Mouse (Mus musculus) midbrain, embryonic 16.5 days (tissue): Measurements from ENCODE around the gene Abcb1b. TPM values are rescaled to one million over a fixed set of nuclear protein-coding genes. Genes with fewer than 3 reads are reported as not detected.

Source experiments
- ATAC-seq: fragments of 200-750 bp; cut with Nextera tagmentation; 2 replicates; pipeline ENCODE4 v1.8.0; 2017; ENCODE audit warnings: moderate TSS enrichment
- H3K27ac ChIP-seq: fragments of 300-500 bp; sonication (generic); 2 replicates; pipeline ENCODE4 v1.5.1; 2014; ENCODE audit warnings: mild to moderate bottlenecking, low read length, mixed read lengths
- H3K27me3 ChIP-seq: fragments of 300-500 bp; sonication (generic); 2 replicates; pipeline ENCODE4 v1.6.1; 2014; ENCODE audit warnings: low read depth, low read length, mixed read lengths; ENCODE audit not compliant: control insufficient read depth, insufficient read depth
- H3K36me3 ChIP-seq: fragments of 300-500 bp; sonication (generic); 2 replicates; pipeline ENCODE4 v1.6.1; 2014; ENCODE audit warnings: mild to moderate bottlenecking, low read length, moderate library complexity, mixed read lengths; ENCODE audit not compliant: control insufficient read depth, insufficient read depth
- H3K4me1 ChIP-seq: fragments of 300-500 bp; sonication (generic); 2 replicates; pipeline ENCODE4 v1.6.1; 2014; ENCODE audit warnings: mild to moderate bottlenecking, low read length, mixed read lengths; ENCODE audit not compliant: control insufficient read depth, insufficient read depth
- H3K4me2 ChIP-seq: fragments of 300-500 bp; sonication (generic); 2 replicates; pipeline ENCODE4 v1.6.1; 2014; ENCODE audit warnings: mild to moderate bottlenecking, low read length, mixed read lengths
- H3K4me3 ChIP-seq: fragments of 300-500 bp; sonication (generic); 2 replicates; pipeline ENCODE4 v1.5.1; 2014; ENCODE audit warnings: low read depth, mild to moderate bottlenecking, low read length, moderate library complexity, mixed read lengths
- H3K9ac ChIP-seq: fragments of 300-500 bp; sonication (generic); 2 replicates; pipeline ENCODE4 v1.6.1; 2014; ENCODE audit warnings: low read depth, low read length, mixed read lengths
- H3K9me3 ChIP-seq: fragments of 300-500 bp; sonication (generic); replicated peaks from 2 replicates; pipeline ENCODE4 v1.6.1; 2014; ENCODE audit warnings: mild to moderate bottlenecking, low read length, mixed read lengths; ENCODE audit not compliant: control insufficient read depth, poor library complexity, severe bottlenecking
- WGBS: fragments of 180-500 bp; shearing (Covaris S2); extraction: QIAGEN DNeasy Blood & Tissue Kit; methylation state at CpG from one replicate; pipeline ENCODE4 v1.1.7; 2014; 5-methylcytosine and 5-hydroxymethylcytosine counted together
- polyA plus RNA-seq: library from polyadenylated mRNA; unstranded; fragments of >200 nt; fragmentation: Nextera tagmentation; extraction: Ambion mirVana; gene quantifications from 2 replicates; pipeline ENCODE4 v1.2.1, GENCODE M21; 2015

Gene Abcb1b
- polyA plus RNA-seq = 0.78 and 0.97 TPM in 2 replicates

DNA sequence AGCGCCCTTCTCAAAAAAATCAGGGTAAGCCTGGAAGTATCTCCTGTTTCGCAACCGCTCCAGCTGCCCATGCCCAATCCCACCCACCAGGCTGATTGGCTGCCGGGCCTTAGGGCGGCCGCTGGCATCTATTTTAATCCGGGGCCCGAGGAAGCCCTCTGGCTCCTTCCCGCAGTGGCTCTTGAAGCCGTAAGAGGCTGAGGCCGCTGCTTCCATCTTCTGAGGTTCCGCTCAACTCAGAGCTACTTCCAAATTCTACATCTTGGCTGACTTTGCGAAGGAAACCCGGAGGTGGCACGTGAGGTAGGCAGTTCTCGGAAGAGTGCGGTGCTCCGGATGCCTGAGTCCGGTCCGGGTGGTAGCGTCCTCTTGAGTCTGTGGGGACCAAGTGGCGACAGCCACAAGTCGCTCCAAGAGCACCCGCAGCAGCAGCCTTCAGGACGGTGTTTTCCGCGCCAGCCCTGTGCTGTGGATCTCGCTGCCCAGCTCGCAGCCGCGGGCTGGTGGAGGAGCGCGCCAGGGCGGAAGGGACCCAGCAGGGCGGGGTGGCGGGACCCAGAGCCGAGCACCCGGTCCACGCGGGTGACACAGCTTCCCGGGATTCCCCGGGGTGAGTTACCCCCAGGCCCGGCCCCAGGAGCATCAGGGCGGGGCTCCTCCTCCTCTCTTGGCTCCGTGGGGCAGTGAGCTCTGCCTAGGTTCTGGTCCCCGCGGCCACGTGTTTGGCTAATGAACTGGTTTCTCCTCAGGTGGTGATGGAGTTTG, at the start of gene Abcb1b:
Gene Abcb1b, plus strand, starts transcription at position 161 of the 765 bp plus-strand sequence.
- under 1% methylated on average over 48 of the region's 48 CpGs for WGBS
- Histone ChIP-seq H3K4me3 (peak within 1 kb of the TSS; percentile 57), H3K4me1 (no peaks in the 10 kb centered on the region), H3K27ac (no peak within 1 kb of the TSS), H3K36me3 (no peaks in the 10 kb centered on the region), H3K9ac (peak within 1 kb of the TSS; percentile 63), H3K4me2 (peak within 1 kb of the TSS; percentile 93), H3K9me3 (no peaks in the 10 kb centered on the region), H3K27me3 (no peaks in the 10 kb centered on the region)
- ATAC-seq = peak; percentile 96

- H3K27me3 ChIP-seq = no peaks in the 10 kb centered on the region
- 67% methylated on average over 3 of the region's 3 CpGs for WGBS
- H3K9me3 ChIP-seq = no peaks in the 10 kb centered on the region
- no peaks in the 10 kb centered on the region for H3K36me3 ChIP-seq
- ATAC-seq = no peak
- H3K9ac ChIP-seq = no peak overlapping the region
- H3K27ac ChIP-seq = no peak overlapping the region
- no peak overlapping the region for H3K4me3 ChIP-seq
- H3K4me2 ChIP-seq = no peak overlapping the region
- H3K4me1 ChIP-seq = no peaks in the 10 kb centered on the region
Measured at GRCm38 (mm10) chr5:8772866-8773265, 25.1 kb upstream of the Abcb1b start.

DNA sequence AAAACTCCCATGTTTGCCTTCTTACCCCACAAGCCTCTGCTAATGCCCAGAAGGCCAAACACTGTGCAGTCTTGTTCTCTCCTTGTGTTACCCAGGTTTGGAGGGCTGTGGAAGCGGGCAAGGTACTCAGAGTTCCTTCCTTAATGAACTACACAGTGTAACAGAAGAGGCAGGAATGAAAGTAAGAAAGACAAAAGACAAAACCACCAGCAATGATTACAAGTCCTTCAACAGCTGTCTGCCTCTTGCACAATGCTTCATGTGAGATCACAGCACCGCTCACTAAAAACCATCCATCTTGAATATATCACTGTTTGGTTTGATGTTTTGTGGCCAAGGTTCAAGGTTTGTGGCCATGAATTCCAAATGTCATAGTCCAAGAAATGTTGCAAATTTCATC, 19.6 kb upstream of the Abcb1b start:
- no peaks in the 10 kb centered on the region for H3K4me1 ChIP-seq
- no peak overlapping the region for H3K4me3 ChIP-seq
- no peak overlapping the region for H3K4me2 ChIP-seq
- no peak overlapping the region for H3K27ac ChIP-seq
- ATAC-seq = no peak
- no peak overlapping the region for H3K9ac ChIP-seq
- H3K9me3 ChIP-seq = no peaks in the 10 kb centered on the region
- WGBS = 83% methylated on average over 2 of the region's 2 CpGs
- H3K27me3 ChIP-seq = no peaks in the 10 kb centered on the region
- no peaks in the 10 kb centered on the region for H3K36me3 ChIP-seq

DNA sequence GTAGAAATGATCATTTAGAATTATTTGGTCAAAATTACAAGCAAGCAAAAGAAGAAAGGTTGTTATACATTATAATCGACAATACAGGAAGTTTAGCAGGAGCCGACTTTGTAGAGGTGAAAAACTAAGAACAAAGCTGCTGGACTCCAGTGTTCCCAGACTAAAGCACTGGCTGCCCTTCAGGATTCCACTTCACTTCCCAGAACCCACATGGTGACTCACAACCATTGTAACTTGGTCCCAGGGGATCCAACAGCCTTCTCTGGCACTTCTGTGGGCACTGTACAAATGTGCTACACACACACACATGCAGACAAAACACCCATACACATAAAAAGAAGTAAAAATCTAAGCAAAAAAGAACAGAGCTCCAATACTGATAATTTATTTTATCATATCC, 19.2 kb upstream of the Abcb1b start:
- ATAC-seq = no peak
- Histone ChIP-seq H3K4me3 (no peak overlapping the region), H3K9ac (no peak overlapping the region)

DNA sequence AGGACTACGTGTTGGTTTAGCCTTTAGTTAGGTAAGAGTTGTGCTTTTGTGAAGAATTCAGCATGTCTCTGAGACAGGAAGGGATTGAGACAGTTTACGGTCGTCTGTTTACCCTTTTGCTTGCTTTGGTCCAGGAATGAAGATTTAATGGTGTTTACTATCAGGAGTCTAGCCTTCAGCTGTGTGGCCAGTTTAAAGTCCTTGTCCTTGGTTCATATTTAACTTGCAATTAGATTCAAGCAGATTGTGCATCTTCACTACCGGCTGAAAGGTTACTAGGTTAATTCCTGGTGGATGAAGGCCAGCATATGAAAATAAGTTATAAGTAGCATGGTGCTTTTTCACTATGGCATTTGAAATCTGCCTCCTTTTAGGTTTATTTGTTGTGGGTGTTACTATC, 5.7 kb upstream of the Abcb1b start:
- H3K4me3 ChIP-seq = no peak overlapping the region
- no peak overlapping the region for H3K9ac ChIP-seq
- H3K27me3 ChIP-seq = no peaks in the 10 kb centered on the region
- H3K9me3 ChIP-seq = no peaks in the 10 kb centered on the region
- H3K27ac ChIP-seq = no peak overlapping the region
- no peaks in the 10 kb centered on the region for H3K4me1 ChIP-seq
- 85% methylated on average over 4 of the region's 4 CpGs for WGBS
- ATAC-seq = no peak
- no peak overlapping the region for H3K4me2 ChIP-seq
- no peaks in the 10 kb centered on the region for H3K36me3 ChIP-seq

More for the DNA sequence above, 19.2 kb upstream of the Abcb1b start:
- Histone ChIP-seq H3K27ac (no peak overlapping the region), H3K4me2 (no peak overlapping the region), H3K36me3 (no peaks in the 10 kb centered on the region), H3K9me3 (no peaks in the 10 kb centered on the region), H3K27me3 (no peaks in the 10 kb centered on the region), H3K4me1 (no peaks in the 10 kb centered on the region)
- 81% methylated on average over 2 of the region's 2 CpGs for WGBS

DNA sequence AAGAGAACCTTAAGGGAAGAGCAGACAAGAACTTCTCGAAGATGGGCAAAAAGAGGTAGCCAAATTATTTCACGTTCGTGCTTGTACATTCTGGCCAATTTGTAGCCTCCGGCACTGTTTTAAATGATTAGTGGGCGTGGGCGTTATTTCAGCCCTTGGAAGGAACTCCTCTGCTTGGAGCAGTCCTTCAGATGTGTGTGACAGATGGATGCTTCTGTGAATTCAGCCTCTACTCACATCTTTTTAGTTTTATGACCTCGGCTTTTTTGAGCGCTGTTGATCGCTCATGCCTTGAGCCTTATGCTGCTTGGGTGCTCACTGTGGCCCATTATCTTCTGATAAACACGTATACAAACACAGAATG, 787 bp downstream of the Abcb1b start:
- 0 out of 2 replicates have a peak, but pooled peaks have one; percentile 13 for ATAC-seq
- no peak overlapping the region for H3K27ac ChIP-seq
- H3K36me3 ChIP-seq = no peaks in the 10 kb centered on the region
- H3K9ac ChIP-seq = peak overlapping the region; percentile 63
- no peaks in the 10 kb centered on the region for H3K4me1 ChIP-seq
- peak overlapping the region; percentile 57 for H3K4me3 ChIP-seq
- H3K4me2 ChIP-seq = peak overlapping the region; percentile 93
- no peaks in the 10 kb centered on the region for H3K27me3 ChIP-seq
- 26% methylated on average over 10 of the region's 10 CpGs for WGBS
- H3K9me3 ChIP-seq = no peaks in the 10 kb centered on the region

DNA sequence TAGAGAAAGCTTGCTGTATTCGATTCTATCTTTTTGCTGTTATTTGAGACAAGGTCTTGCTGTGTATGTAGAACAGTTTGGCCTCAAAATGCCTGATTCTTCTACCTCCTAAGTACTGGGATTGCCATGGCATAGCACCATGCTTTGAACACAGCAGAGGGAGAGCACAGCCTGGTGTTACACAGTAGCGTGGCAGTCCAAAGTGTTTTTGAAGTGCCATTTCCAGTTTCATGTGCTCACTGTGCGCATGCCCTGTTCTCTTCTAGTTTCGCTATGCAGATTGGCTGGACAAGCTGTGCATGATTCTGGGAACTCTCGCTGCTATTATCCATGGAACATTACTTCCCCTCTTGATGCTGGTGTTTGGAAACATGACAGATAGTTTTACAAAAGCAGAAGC, 7.8 kb downstream of the Abcb1b start:
- Histone ChIP-seq H3K36me3 (no peaks in the 10 kb centered on the region), H3K27me3 (no peaks in the 10 kb centered on the region), H3K9ac (no peak overlapping the region), H3K27ac (no peak overlapping the region), H3K4me2 (no peak overlapping the region), H3K4me3 (no peak overlapping the region), H3K9me3 (no peaks in the 10 kb centered on the region), H3K4me1 (no peaks in the 10 kb centered on the region)
- no peak for ATAC-seq
- WGBS = 83% methylated on average over 5 of the region's 5 CpGs

DNA sequence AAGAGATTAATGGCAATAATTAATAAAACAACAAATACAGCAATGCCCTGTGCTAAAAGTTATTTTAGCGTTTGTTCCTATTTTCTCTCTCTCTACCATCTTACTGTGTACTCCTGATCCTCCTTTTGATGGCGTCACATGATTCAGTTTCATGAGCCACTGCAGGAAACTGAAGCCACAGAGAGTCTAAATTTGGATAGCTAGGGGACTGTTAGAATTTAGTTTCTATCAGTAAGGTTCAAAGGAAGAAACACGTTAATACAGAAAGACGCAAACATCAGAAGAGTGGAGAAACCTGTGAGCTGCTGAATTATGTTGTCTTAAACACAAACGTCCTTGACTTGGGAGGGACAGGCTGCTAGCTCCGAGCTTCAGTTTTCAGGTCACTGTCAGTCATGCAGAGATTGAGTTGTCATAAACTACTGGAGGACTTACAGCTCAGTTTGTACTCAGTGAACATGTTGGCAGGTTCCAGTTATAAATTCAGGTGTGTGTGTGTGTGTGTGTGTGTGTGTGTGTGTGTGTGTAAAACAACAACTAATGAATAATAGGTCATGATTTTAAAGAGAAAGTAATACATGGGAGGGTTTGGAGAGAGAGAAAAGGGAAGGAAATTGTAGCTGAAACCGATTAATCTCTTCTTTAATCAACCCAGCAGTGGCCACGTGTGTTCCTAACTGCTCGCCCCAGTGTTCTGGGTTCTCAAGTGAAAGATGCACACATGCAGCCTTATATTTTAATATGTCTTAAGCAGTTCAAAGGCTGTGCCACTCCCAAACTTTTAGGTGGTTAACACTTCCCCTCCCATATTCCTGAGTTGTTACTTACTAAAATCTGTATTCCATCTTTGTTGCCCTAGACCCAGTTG, 9.4 kb downstream of the Abcb1b start:
- 85% methylated on average over 9 of the region's 9 CpGs for WGBS
- no peak for ATAC-seq

DNA sequence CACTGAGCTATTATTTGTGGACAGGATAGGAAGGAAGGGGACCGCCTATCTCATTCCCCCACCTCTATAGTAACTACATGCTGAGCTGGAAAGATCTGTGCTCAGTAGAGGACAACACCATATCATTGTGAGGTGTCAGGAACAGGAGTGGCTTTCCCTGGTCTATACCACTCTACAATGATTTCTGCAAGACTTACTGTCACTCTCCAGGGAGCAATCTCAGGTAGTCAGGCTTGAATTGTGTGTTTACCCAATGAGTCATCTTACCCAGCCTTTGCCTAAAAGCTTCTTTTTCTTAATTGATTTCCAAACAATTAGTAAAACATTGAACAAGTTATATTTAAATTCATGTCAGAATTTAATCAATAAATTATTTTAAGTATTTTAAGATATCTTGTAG, 15.9 kb downstream of the Abcb1b start:
- no peak overlapping the region for H3K9ac ChIP-seq
- H3K36me3 ChIP-seq = no peaks in the 10 kb centered on the region
- no peak overlapping the region for H3K4me3 ChIP-seq
- no peaks in the 10 kb centered on the region for H3K9me3 ChIP-seq
- no peak overlapping the region for H3K27ac ChIP-seq
- H3K4me2 ChIP-seq = no peak overlapping the region
- no peaks in the 10 kb centered on the region for H3K4me1 ChIP-seq
- ATAC-seq = no peak
- H3K27me3 ChIP-seq = no peaks in the 10 kb centered on the region
- 70% methylated on average over 1 of the region's 1 CpGs for WGBS

More for the DNA sequence above, 9.4 kb downstream of the Abcb1b start:
- no peak overlapping the region for H3K27ac ChIP-seq
- no peak overlapping the region for H3K4me3 ChIP-seq
- H3K27me3 ChIP-seq = no peaks in the 10 kb centered on the region
- no peak overlapping the region for H3K4me2 ChIP-seq
- no peaks in the 10 kb centered on the region for H3K4me1 ChIP-seq
- no peak overlapping the region for H3K9ac ChIP-seq
- no peaks in the 10 kb centered on the region for H3K36me3 ChIP-seq
- no peaks in the 10 kb centered on the region for H3K9me3 ChIP-seq
